Mouse (Mus musculus): ENCODE measurements around the gene Afap1l2. TPM values are rescaled to one million over a fixed set of nuclear protein-coding genes. Genes with fewer than 3 reads are reported as not detected.

Afap1l2 gene
- polyA plus RNA-seq, 1 experiment: 15.2 TPM

- TF ChIP-seq POLR2AphosphoS2 (IDR thresholded peaks at IDR 0.05; ENCODE audit: insufficient read length, low read depth) (no peak), E2F4 (IDR thresholded peaks at IDR 0.05; ENCODE audit: insufficient read depth) (no peak), POLR2A (IDR thresholded peaks at IDR 0.05; ENCODE audit: insufficient read length, low read depth) (no peak), REST (IDR thresholded peaks at IDR 0.05; ENCODE audit: insufficient read depth, insufficient read length) (no peak), MYOG (IDR thresholded peaks at IDR 0.05; ENCODE audit: control insufficient read depth in 1 of 3, insufficient read depth in 1 of 3, insufficient read length in 2 of 3, low read depth in 2 of 3) (no peak), TCF12 (IDR thresholded peaks at IDR 0.05; ENCODE audit: insufficient read depth, poor library complexity, severe bottlenecking) (no peak), MAX (IDR thresholded peaks at IDR 0.05; ENCODE audit: low read depth) (no peak)
- H3K4me2 ChIP-seq (ENCODE audit: low read depth): no peak overlapping the region
- no peaks in the 10 kb centered on the region for H3K79me2 ChIP-seq (ENCODE audit: control insufficient read depth, insufficient read depth)
- H3K4me3 ChIP-seq: no peak overlapping the region
- H3K36me3 ChIP-seq (ENCODE audit: control insufficient read depth, insufficient read depth): no peaks in the 10 kb centered on the region
- H3K27me3 ChIP-seq (ENCODE audit: control insufficient read depth, insufficient read depth, insufficient read length): peaks cover 5% of the 10 kb centered on the region
- no peak overlapping the region for H3ac ChIP-seq (ENCODE audit: control insufficient read depth, insufficient read length)
Observed at GRCm38 (mm10) chr19:56887879-56888278, 120.1 kb downstream of the Afap1l2 start.

- no peak overlapping the region for H3ac ChIP-seq (ENCODE audit: control insufficient read depth, insufficient read length)
- H3K27me3 ChIP-seq (ENCODE audit: control insufficient read depth, insufficient read depth, insufficient read length): peaks cover 40% of the 10 kb centered on the region
- no peaks in the 10 kb centered on the region for H3K79me2 ChIP-seq (ENCODE audit: control insufficient read depth, insufficient read depth)
- H3K36me3 ChIP-seq (ENCODE audit: control insufficient read depth, insufficient read depth): no peaks in the 10 kb centered on the region
- no peak for TF ChIP-seq TCF3 (IDR thresholded peaks at IDR 0.05; ENCODE audit: insufficient read length, low read depth)
- no peak for TF ChIP-seq SRF (IDR thresholded peaks at IDR 0.05; ENCODE audit: control insufficient read depth, insufficient read length, low read depth)
- no peak for TF ChIP-seq USF1 (IDR thresholded peaks at IDR 0.05; ENCODE audit: low read depth)
- no peak for TF ChIP-seq MAX (IDR thresholded peaks at IDR 0.05; ENCODE audit: low read depth)
- TF ChIP-seq REST (IDR thresholded peaks at IDR 0.05; ENCODE audit: insufficient read depth, insufficient read length): no peak
- no peak for TF ChIP-seq POLR2AphosphoS2 (IDR thresholded peaks at IDR 0.05; ENCODE audit: insufficient read length, low read depth)
- no peak for TF ChIP-seq MYOG (IDR thresholded peaks at IDR 0.05; ENCODE audit: control insufficient read depth in 1 of 3, insufficient read depth in 1 of 3, insufficient read length in 2 of 3, low read depth in 2 of 3)
- TF ChIP-seq CEBPB (IDR thresholded peaks at IDR 0.05; ENCODE audit: insufficient read depth, poor library complexity, severe bottlenecking): no peak
- no peak for TF ChIP-seq TCF12 (IDR thresholded peaks at IDR 0.05; ENCODE audit: insufficient read depth, poor library complexity, severe bottlenecking)
- no peak for TF ChIP-seq POLR2A (IDR thresholded peaks at IDR 0.05; ENCODE audit: insufficient read length, low read depth)
- TF ChIP-seq E2F4 (IDR thresholded peaks at IDR 0.05; ENCODE audit: insufficient read depth): no peak
- no peak for TF ChIP-seq MYOD1 (IDR thresholded peaks at IDR 0.05; ENCODE audit: control insufficient read depth in 1 of 3, insufficient read length in 2 of 3, low read depth in 2 of 3)
- no peak overlapping the region for H3K4me2 ChIP-seq (ENCODE audit: low read depth)
- no peak overlapping the region for H3K4me3 ChIP-seq
Observed at GRCm38 (mm10) chr19:56877364-56877763, 130.7 kb downstream of the Afap1l2 start.

- Histone ChIP-seq H3K27me3 (ENCODE audit: control insufficient read depth, insufficient read depth, insufficient read length) (peaks cover 40% of the 10 kb centered on the region), H3K4me2 (ENCODE audit: low read depth) (no peak overlapping the region), H3ac (ENCODE audit: control insufficient read depth, insufficient read length) (no peak overlapping the region), H3K4me3 (no peak overlapping the region), H3K36me3 (ENCODE audit: control insufficient read depth, insufficient read depth) (no peaks in the 10 kb centered on the region), H3K79me2 (ENCODE audit: control insufficient read depth, insufficient read depth) (no peaks in the 10 kb centered on the region)
- TF ChIP-seq CEBPB (IDR thresholded peaks at IDR 0.05; ENCODE audit: insufficient read depth, poor library complexity, severe bottlenecking): no peak
- TF ChIP-seq TCF12 (IDR thresholded peaks at IDR 0.05; ENCODE audit: insufficient read depth, poor library complexity, severe bottlenecking): no peak
- no peak for TF ChIP-seq SRF (IDR thresholded peaks at IDR 0.05; ENCODE audit: control insufficient read depth, insufficient read length, low read depth)
- no peak for TF ChIP-seq POLR2AphosphoS2 (IDR thresholded peaks at IDR 0.05; ENCODE audit: insufficient read length, low read depth)
- no peak for TF ChIP-seq TCF3 (IDR thresholded peaks at IDR 0.05; ENCODE audit: insufficient read length, low read depth)
- no peak for TF ChIP-seq USF1 (IDR thresholded peaks at IDR 0.05; ENCODE audit: low read depth)
- no peak for TF ChIP-seq MYOG (IDR thresholded peaks at IDR 0.05; ENCODE audit: control insufficient read depth in 1 of 3, insufficient read depth in 1 of 3, insufficient read length in 2 of 3, low read depth in 2 of 3)
- no peak for TF ChIP-seq POLR2A (IDR thresholded peaks at IDR 0.05; ENCODE audit: insufficient read length, low read depth)
- TF ChIP-seq E2F4 (IDR thresholded peaks at IDR 0.05; ENCODE audit: insufficient read depth): no peak
- TF ChIP-seq REST (IDR thresholded peaks at IDR 0.05; ENCODE audit: insufficient read depth, insufficient read length): no peak
- no peak for TF ChIP-seq MYOD1 (IDR thresholded peaks at IDR 0.05; ENCODE audit: control insufficient read depth in 1 of 3, insufficient read length in 2 of 3, low read depth in 2 of 3)
- no peak for TF ChIP-seq MAX (IDR thresholded peaks at IDR 0.05; ENCODE audit: low read depth)
Observed at GRCm38 (mm10) chr19:56874601-56875315, 133.3 kb downstream of the Afap1l2 start.

GRCm38 (mm10) chr19:56873816-56874600 is 134.0 kb downstream of the Afap1l2 start, which contains the start of gene Vwa2:
Vwa2 (plus strand) TSS chr19:56874249.
- H3ac ChIP-seq (ENCODE audit: control insufficient read depth, insufficient read length): no peak within 1 kb of the TSS
- no peak within 1 kb of the TSS for H3K4me3 ChIP-seq
- peak within 1 kb of the TSS; percentile 42 for H3K4me2 ChIP-seq (ENCODE audit: low read depth)
- no peaks in the 10 kb centered on the region for H3K79me2 ChIP-seq (ENCODE audit: control insufficient read depth, insufficient read depth)
- no peak for TF ChIP-seq POLR2AphosphoS2 (IDR thresholded peaks at IDR 0.05; ENCODE audit: insufficient read length, low read depth)
- peak in 2 of 3 experiments; percentile 96 to 97 for TF ChIP-seq MYOG (IDR thresholded peaks at IDR 0.05; ENCODE audit: control insufficient read depth in 1 of 3, insufficient read depth in 1 of 3, insufficient read length in 2 of 3, low read depth in 2 of 3)
- TF ChIP-seq CEBPB (IDR thresholded peaks at IDR 0.05; ENCODE audit: insufficient read depth, poor library complexity, severe bottlenecking): no peak
- peak in 2 of 3 experiments; percentile 87 to 93 for TF ChIP-seq MYOD1 (IDR thresholded peaks at IDR 0.05; ENCODE audit: control insufficient read depth in 1 of 3, insufficient read length in 2 of 3, low read depth in 2 of 3)
- TF ChIP-seq TCF3 (IDR thresholded peaks at IDR 0.05; ENCODE audit: insufficient read length, low read depth): peak; percentile 81
- peaks cover 40% of the 10 kb centered on the region for H3K27me3 ChIP-seq (ENCODE audit: control insufficient read depth, insufficient read depth, insufficient read length)
- no peaks in the 10 kb centered on the region for H3K36me3 ChIP-seq (ENCODE audit: control insufficient read depth, insufficient read depth)
